Mouse (Mus musculus): ENCODE results near the gene Agpat2. TPM values are rescaled to one million over a fixed set of nuclear protein-coding genes. Genes with fewer than 3 reads are reported as not detected.

Gene Agpat2
- total RNA-seq, 2 experiments from 2014 or later, result 1.3 to 1.8 TPM

DNA sequence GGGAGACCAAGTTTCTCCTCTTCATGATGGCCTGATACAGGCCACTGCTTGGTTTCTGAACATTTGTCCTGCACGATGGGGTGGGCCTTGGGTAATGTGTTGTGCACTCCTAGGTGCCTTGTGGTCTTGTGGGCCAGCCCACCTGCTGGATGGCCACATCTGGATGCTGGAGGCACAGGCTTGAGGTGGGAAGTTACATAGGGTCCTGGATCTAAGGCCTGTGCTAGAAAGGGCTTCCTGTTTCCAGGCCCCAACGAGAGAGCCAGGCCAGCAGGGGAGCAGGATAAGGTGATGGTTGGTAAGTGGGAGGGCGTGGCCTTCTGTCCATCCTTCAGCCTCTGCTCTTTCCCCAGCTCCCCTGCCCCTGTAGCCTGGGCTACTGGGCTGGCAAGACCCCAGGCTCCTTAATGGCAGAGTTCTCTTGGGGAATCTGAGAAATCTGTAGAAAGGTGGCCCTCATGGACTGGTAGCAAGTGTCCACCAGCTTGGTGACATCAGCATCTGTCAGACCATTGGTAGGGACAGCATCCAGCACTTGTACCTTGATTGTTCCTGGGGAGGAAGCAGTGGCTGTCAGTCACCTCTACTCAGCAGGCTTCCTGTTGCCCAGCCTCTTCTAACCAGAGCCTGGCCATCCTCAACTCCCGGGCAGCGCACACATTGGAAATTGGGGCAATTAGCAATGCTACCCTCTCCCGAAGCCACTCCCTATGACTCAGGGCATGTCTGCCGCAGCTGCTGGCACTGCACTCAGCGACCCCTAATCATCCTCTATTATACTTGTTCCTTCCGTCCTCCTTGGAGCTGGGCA, 10.8 kb downstream of the Agpat2 start:
- intact Hi-C loops (cut with DNase I), result no loop called here
- TF ChIP-seq CTCF (IDR thresholded peaks at IDR 0.05), result no peak
- DNase-seq (ENCODE audit: extremely low spot score in 1 of 2, low spot score in 2 of 2), result no peak
- Histone ChIP-seq H3K27ac (no peak overlapping the region), H3K4me3 (no peak overlapping the region)

DNA sequence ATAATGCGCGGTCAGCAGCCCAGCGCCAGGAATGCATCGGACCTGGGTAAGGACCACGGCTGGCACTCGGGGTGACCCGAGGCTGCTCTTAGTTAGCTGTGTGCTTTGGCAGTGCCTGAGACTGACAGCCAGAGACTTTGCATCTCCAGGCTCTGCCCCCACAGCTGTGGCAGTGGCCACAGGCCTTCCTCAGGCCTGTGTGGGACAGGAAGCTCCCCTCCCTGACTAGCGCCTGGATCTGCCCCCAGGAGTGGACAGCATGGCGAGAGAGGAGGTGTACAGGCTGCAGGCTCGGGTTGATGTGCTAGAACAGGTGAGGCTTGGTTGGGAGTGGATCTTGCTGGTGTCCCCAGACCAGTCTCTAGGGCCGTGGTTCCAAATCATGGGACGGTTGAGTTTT, 12.8 kb downstream of the Agpat2 start:
- Histone ChIP-seq H3K27ac (no peak overlapping the region), H3K4me3 (no peak overlapping the region)
- TF ChIP-seq CTCF (IDR thresholded peaks at IDR 0.05), result no peak
- intact Hi-C loops (cut with DNase I), result no loop called here
- no peak for DNase-seq (ENCODE audit: extremely low spot score in 1 of 2, low spot score in 2 of 2)

DNA sequence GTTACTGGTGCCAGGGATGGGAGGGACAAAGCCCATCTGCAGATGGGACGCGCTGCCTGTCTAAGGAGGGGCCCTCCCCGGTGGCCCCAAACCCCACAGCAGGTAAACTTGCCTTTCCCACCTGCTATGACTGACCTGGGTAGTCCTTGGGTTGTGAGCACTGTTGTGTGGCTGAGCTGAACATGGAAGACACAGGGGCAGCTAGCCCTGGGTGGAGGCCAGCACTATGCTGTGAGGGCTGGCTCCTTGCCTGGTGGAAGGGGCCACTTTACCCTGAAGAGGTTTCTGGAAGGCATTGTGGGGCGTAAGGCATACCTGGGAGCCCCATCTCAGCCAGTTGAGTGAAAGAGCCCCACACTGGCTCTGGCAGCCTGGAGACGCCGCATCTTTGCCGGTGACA, 13.3 kb downstream of the Agpat2 start:
- intact Hi-C loops (cut with DNase I), result no loop called here
- no peak overlapping the region for H3K4me3 ChIP-seq
- DNase-seq (ENCODE audit: extremely low spot score in 1 of 2, low spot score in 2 of 2), result no peak
- no peak overlapping the region for H3K27ac ChIP-seq
- no peak for TF ChIP-seq CTCF (IDR thresholded peaks at IDR 0.05)

DNA sequence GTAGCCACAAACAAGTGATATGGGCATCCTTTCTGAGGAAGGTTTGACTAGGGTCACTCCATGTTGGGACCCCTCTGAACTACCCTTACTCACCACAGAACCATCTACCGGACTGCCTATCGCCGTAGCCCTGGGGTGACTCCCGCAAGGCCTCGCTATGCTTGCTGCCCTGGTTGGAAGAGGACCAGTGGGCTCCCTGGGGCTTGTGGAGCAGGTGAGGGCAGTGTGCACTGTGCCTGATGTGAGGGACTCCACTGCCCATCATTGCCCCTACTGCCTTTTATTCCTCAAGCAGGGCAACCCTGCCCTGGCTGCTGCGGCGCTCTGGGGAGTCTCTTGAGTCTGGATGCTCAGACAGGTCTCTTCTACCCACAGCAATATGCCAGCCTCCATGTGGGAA, 13.9 kb downstream of the Agpat2 start:
- Histone ChIP-seq H3K27ac (no peak overlapping the region), H3K4me3 (no peak overlapping the region; the same call in 1 of the 2 replicates)
- TF ChIP-seq CTCF (IDR thresholded peaks at IDR 0.05), result no peak
- DNase-seq (ENCODE audit: extremely low spot score in 1 of 2, low spot score in 2 of 2), result no peak
- intact Hi-C loops (cut with DNase I), result no loop called here

DNA sequence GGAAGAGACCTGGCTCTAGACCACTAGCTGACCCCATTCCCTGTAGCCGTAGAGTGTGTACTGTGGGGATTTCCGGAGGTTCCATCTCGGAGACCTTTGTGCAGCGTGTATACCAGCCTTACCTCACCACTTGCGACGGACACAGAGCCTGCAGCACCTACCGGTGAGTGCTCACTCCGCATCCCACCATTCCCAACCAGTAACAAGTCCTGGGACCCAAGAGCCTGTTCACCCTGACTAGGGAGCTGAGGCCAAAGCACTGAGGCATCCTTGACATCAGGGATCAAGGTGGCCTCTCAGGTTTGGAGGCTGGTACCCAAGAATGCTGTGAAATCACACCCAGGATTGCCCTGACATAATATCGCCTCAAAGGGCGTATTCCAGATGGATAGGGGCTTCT, 14.9 kb downstream of the Agpat2 start:
- TF ChIP-seq CTCF (IDR thresholded peaks at IDR 0.05), result no peak
- H3K27ac ChIP-seq, result no peak overlapping the region
- peak overlapping the region; percentile 15 for H3K4me3 ChIP-seq
- DNase-seq (ENCODE audit: extremely low spot score in 1 of 2, low spot score in 2 of 2), result no peak
- intact Hi-C loops (cut with DNase I), result no loop called here

DNA sequence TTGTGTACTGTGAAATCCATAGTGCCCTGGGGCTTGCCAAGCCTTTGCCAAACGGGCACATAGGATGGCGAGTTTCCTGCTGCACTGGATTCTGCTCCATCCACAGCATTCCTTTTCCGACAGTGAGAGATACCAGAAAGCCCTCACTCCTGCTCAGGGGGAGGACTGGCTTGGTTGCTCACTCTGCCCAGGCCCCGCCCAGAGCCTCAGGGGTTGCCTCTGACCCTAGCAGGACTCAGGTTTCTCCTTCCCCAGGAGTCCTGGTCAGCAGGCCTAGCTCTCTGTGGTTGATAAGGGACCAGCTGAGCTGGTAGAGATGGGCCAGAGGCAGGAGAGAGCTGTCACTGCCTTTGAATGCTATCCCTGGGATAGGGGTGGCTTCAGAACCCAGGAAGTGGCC, 15.6 kb downstream of the Agpat2 start:
- intact Hi-C loops (cut with DNase I), result no loop called here
- no peak overlapping the region for H3K27ac ChIP-seq
- no peak for TF ChIP-seq CTCF (IDR thresholded peaks at IDR 0.05)
- peak overlapping the region; percentile 15; the same call in 1 of the 2 replicates for H3K4me3 ChIP-seq
- DNase-seq (ENCODE audit: extremely low spot score in 1 of 2, low spot score in 2 of 2), result no peak

DNA sequence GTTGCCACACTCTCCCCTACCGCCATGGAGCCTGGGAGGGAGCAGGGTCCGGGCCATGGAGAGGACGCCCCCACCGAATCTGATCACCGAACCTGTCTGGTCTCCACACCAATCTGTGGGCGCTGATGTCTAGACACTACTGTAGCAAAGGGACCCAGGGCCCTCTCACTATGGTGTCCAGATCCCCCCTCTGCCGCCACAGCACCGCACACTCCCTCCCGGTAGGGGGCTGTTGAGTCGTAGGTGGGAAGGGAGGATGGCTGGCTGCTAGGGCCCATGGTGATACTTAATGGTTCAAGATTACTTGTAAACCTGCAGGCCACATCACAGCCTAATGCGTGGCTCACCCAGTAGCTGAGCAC, 17.2 kb downstream of the Agpat2 start:
- intact Hi-C loops (cut with DNase I), result no loop called here
- H3K4me3 ChIP-seq, result peak overlapping the region; percentile 83
- no peak for DNase-seq (ENCODE audit: extremely low spot score in 1 of 2, low spot score in 2 of 2)
- TF ChIP-seq CTCF (IDR thresholded peaks at IDR 0.05), result no peak
- peak overlapping the region; percentile 88 for H3K27ac ChIP-seq

DNA sequence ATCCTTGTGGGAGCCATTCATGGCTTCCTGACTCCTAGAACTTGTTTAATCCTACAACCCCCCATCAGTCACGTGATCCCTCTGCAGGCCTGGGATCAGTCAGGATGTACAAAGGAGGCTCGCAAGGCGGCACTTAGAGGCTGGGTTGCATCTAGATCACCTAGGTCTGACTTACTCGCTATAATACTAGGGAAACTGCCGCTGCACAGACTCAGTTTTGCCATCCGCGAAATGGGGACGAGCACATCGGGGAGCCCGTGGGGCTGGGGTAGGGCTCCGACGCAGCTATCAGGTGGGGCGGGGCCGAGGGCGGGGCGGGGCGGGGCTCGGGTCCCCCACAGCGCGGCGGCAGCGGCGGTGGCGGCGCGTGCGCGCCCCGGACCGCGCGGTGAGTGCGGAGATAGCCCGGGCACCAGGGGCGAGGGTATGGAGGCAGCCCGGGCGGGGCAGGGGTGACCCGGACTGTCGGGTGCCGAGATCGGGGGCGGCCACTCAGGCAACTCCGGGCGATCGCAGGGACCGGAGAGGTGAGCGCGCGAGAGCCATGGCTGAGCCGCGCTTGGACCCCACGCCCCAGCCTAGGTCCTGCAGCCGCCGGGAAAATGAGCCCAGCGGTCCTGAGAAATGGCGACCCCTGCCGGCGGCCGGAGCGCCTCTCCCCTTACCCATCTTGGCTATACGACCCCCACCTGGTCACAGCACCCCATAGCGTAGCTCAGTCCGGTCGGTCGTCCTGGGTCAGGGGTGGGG, 17.7 kb downstream of the Agpat2 start, which contains the start of gene Gm20532:
Gene Gm20532, plus strand, starts transcription at position 346 of the 750 bp plus-strand sequence.
- intact Hi-C loops (cut with DNase I), result no loop called here
- Histone ChIP-seq H3K4me3 (peak within 1 kb of the TSS; percentile 83), H3K27ac (peak within 1 kb of the TSS; percentile 88)
- peak; percentile 53 to 74 for DNase-seq (ENCODE audit: extremely low spot score in 1 of 2, low spot score in 2 of 2)
- TF ChIP-seq CTCF (IDR thresholded peaks at IDR 0.05), result peak; percentile 65

DNA sequence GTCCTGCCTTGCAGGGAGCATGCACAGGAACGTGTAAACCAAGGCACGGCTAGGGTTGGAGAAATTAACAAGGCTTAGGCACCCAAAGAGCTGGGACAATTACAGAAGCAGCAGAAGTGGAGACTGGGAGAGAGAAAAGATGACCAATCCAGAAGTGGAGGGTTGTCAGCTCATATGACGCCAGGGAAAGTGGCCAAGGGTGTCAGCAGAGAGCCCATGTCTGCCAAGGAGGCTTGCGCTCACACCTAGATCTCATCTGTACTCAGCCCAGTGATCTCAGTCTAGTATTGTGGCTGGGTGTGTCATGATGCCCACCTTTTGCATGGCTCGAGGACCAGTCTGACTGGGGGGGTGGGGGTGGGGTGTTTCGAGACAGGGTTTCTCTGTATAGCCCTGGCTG, 18.5 kb downstream of the Agpat2 start:
- DNase-seq (ENCODE audit: extremely low spot score in 1 of 2, low spot score in 2 of 2), result no peak
- intact Hi-C loops (cut with DNase I), result no loop called here
- no peak for TF ChIP-seq CTCF (IDR thresholded peaks at IDR 0.05)
- Histone ChIP-seq H3K27ac (no peak overlapping the region; the same call in 1 of the 2 replicates), H3K4me3 (peak overlapping the region; percentile 83)

DNA sequence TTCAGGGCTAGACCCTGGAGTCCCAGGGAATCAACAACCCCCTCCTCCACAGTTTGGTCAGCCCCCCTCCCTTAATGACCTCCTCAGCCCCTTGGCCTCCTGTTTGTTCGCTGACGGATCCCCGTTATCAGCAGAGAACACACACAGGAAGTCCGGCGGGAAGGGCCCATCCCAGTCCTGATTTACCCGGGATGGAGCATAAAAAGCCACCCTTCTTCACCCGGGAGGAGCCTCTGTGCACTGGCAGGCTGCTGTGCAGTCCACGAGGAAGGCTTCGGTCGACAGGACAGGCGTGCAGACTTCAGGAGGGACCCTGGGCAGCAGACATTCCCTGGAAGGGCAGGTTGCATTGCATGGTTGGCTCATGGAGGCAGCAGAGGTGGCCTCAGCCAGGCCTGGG, 20.6 kb downstream of the Agpat2 start:
- H3K4me3 ChIP-seq, result peak overlapping the region; percentile 33
- TF ChIP-seq CTCF (IDR thresholded peaks at IDR 0.05), result no peak
- peak overlapping the region; percentile 67 for H3K27ac ChIP-seq
- no peak for DNase-seq (ENCODE audit: extremely low spot score in 1 of 2, low spot score in 2 of 2)
- intact Hi-C loops (cut with DNase I), result no loop called here

DNA sequence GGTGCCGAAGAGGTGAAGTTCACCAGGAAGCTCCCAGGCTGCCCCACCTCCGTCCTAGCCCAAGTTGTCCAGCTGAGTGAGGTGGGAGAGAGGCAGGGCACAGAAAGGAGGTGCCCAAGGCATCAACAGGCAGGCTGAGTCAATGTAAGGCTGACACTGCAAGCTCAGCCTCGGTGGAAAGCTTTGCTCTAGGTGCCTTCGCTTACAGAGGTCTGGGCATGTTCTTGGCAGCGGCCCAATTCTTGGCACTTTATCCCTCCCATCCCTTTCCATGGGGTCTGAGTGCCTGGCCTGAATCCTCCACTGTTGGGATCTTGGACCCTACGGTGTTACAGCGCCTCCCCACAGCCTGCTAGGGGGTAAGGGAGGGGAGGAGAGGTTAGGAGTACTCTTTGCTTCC, 21.5 kb downstream of the Agpat2 start:
- H3K4me3 ChIP-seq, result peak overlapping the region; percentile 5; the same call in 1 of the 2 replicates
- TF ChIP-seq CTCF (IDR thresholded peaks at IDR 0.05), result no peak
- intact Hi-C loops (cut with DNase I), result no loop called here
- H3K27ac ChIP-seq, result peak overlapping the region; percentile 67; the same call in 1 of the 2 replicates
- no peak for DNase-seq (ENCODE audit: extremely low spot score in 1 of 2, low spot score in 2 of 2)

DNA sequence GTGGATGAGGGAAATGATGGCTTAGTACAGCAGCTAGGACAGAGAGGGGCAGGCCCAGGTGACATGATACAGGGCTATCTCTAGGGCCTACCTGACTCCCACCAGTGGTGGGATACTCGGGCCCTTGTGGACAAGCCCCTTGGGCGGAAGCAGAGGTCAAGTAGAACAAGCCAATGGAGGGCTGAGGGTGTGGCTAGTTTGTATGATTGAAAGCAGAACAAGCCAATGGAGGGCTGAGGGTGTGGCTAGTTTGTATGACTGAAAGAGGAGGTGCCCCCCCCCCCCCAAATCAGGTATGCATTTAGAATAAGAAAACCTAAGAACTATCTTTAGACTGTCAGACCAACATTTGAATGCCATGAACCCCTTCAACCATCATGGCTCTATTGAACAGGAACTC, 22.0 kb downstream of the Agpat2 start:
- DNase-seq (ENCODE audit: extremely low spot score in 1 of 2, low spot score in 2 of 2), result no peak
- no peak for TF ChIP-seq CTCF (IDR thresholded peaks at IDR 0.05)
- intact Hi-C loops (cut with DNase I), result no loop called here
- Histone ChIP-seq H3K4me3 (no peak overlapping the region), H3K27ac (0 out of 2 replicates have a peak overlapping the region, but pooled peaks have one; percentile 67)

Measured in left cerebral cortex, adult 2 months (tissue).